Mouse (Mus musculus) limb, embryonic 14.5 days (tissue): Measurements from ENCODE around the gene Spata13. TPM values are rescaled to one million over a fixed set of nuclear protein-coding genes. Genes with fewer than 3 reads are reported as not detected.

Experiments used
- ATAC-seq: fragments of 200-750 bp; cut with Nextera tagmentation; 2 replicates; pipeline ENCODE4 v1.8.0; 2017; ENCODE audit warnings: low read depth, moderate number of reproducible peaks, moderate TSS enrichment; ENCODE audit not compliant: low FRiP score
- DNase-seq: peaks from one replicate; pipeline ENCODE4 v3.0.0-alpha.2; 2015; ENCODE audit warnings: low spot score
- H3K27ac ChIP-seq: fragments of 300-500 bp; sonication (generic); replicated peaks from 2 replicates; pipeline ENCODE4 v1.5.1; 2014; ENCODE audit warnings: low read depth, mild to moderate bottlenecking, low read length, moderate library complexity, mixed read lengths
- H3K27me3 ChIP-seq: fragments of 300-500 bp; sonication (generic); 2 replicates; pipeline ENCODE4 v1.6.1; 2014; ENCODE audit warnings: low read length, mixed read lengths; ENCODE audit not compliant: control insufficient read depth, insufficient read depth
- H3K36me3 ChIP-seq: fragments of 300-500 bp; sonication (generic); 2 replicates; pipeline ENCODE4 v1.6.1; 2014; ENCODE audit warnings: mild to moderate bottlenecking, low read length, moderate library complexity, mixed read lengths; ENCODE audit not compliant: control insufficient read depth, insufficient read depth
- H3K4me1 ChIP-seq: fragments of 300-500 bp; sonication (generic); 2 replicates; pipeline ENCODE4 v1.6.1; 2014; ENCODE audit warnings: antibody characterized with exemption, low read length, mixed read lengths; ENCODE audit not compliant: control insufficient read depth, insufficient read depth
- H3K4me2 ChIP-seq: fragments of 300-500 bp; sonication (generic); replicated peaks from 2 replicates; pipeline ENCODE4 v1.6.1; 2014; ENCODE audit warnings: low read depth, mild to moderate bottlenecking, low read length, moderate library complexity; ENCODE audit not compliant: severe bottlenecking
- H3K4me3 ChIP-seq: fragments of 300-500 bp; sonication (generic); replicated peaks from 2 replicates; pipeline ENCODE4 v1.5.1; 2014; ENCODE audit warnings: low read length
- H3K9ac ChIP-seq: fragments of 300-500 bp; sonication (generic); 2 replicates; pipeline ENCODE4 v1.6.1; 2014; ENCODE audit warnings: mild to moderate bottlenecking, low read depth, low read length, moderate library complexity; ENCODE audit not compliant: severe bottlenecking
- H3K9me3 ChIP-seq: fragments of 300-500 bp; sonication (generic); 2 replicates; pipeline ENCODE4 v1.6.1; 2016; ENCODE audit warnings: low read length; ENCODE audit not compliant: control insufficient read depth
- POLR2A ChIP-seq: fragments of 200-500 bp; IDR thresholded peaks from 2 replicates; pipeline ENCODE4 v1.8.0; 2012; ENCODE audit warnings: inconsistent platforms, mild to moderate bottlenecking, moderate library complexity, borderline replicate concordance; ENCODE audit not compliant: insufficient read depth, insufficient read length; ENCODE audit errors: extremely low read depth
- WGBS: fragments of 180-500 bp; shearing (Covaris S2); extraction: QIAGEN DNeasy Blood & Tissue Kit; methylation state at CpG from one replicate; pipeline ENCODE4 v1.1.7; 2014; 5-methylcytosine and 5-hydroxymethylcytosine counted together
- polyA plus RNA-seq, 2 experiments: library from polyadenylated mRNA; depleted of rRNA in 1 of 2; stranded (reverse) in 1 of 2; unstranded in 1 of 2; fragments of >200 nt; fragmentation: Nextera tagmentation in 1 of 2; extraction: Ambion mirVana in 1 of 2; gene quantifications; 2 replicates each; pipeline versions ENCODE4 v1.2.1 to v1.2.3; 2012 to 2014

The Spata13 gene
- polyA plus RNA-seq, 2 experiments, result 6.8 to 9.5 TPM

GRCm38 (mm10) chr14:60655941-60656700 is 22.3 kb downstream of the Spata13 start:
- Histone ChIP-seq H3K9me3 (no peaks in the 10 kb centered on the region), H3K9ac (no peak overlapping the region), H3K4me2 (no peak overlapping the region), H3K4me1 (peaks cover 4% of the 10 kb centered on the region; the same call in 1 of the 2 replicates), H3K4me3 (no peak overlapping the region), H3K36me3 (no peaks in the 10 kb centered on the region), H3K27ac (no peak overlapping the region), H3K27me3 (no peaks in the 10 kb centered on the region)
- no peak for ATAC-seq
- no peak for DNase-seq
- no peak for TF ChIP-seq POLR2A
- WGBS, result 63% methylated on average over 15 of the region's 15 CpGs

- Histone ChIP-seq H3K36me3 (no peaks in the 10 kb centered on the region), H3K4me1 (peaks cover 4% of the 10 kb centered on the region; the same call in 1 of the 2 replicates), H3K27me3 (no peaks in the 10 kb centered on the region), H3K4me2 (no peak overlapping the region), H3K9ac (no peak overlapping the region), H3K27ac (no peak overlapping the region), H3K9me3 (no peaks in the 10 kb centered on the region), H3K4me3 (no peak overlapping the region)
- DNase-seq (no peak), ATAC-seq (no peak)
- 78% methylated on average over 11 of the region's 11 CpGs for WGBS
- TF ChIP-seq POLR2A, result no peak
Measured at GRCm38 (mm10) chr14:60656701-60657085, 22.9 kb downstream of the Spata13 start.

- DNase-seq (no peak), ATAC-seq (no peak)
- Histone ChIP-seq H3K27ac (no peak overlapping the region), H3K36me3 (no peaks in the 10 kb centered on the region), H3K27me3 (no peaks in the 10 kb centered on the region), H3K9ac (no peak overlapping the region), H3K9me3 (no peaks in the 10 kb centered on the region), H3K4me2 (no peak overlapping the region), H3K4me3 (no peak overlapping the region), H3K4me1 (peaks cover 4% of the 10 kb centered on the region; the same call in 1 of the 2 replicates)
- TF ChIP-seq POLR2A, result no peak
- 66% methylated on average over 2 of the region's 2 CpGs for WGBS
Measured at GRCm38 (mm10) chr14:60657891-60658290, 24.1 kb downstream of the Spata13 start.

- TF ChIP-seq POLR2A, result no peak
- WGBS, result 72% methylated on average over 8 of the region's 8 CpGs
- no peak overlapping the region for H3K9ac ChIP-seq
- H3K9me3 ChIP-seq, result no peaks in the 10 kb centered on the region
- H3K36me3 ChIP-seq, result no peaks in the 10 kb centered on the region
- no peak overlapping the region for H3K27ac ChIP-seq
- ATAC-seq (no peak), DNase-seq (no peak)
- H3K4me3 ChIP-seq, result no peak overlapping the region
- no peak overlapping the region for H3K4me2 ChIP-seq
- H3K27me3 ChIP-seq, result no peaks in the 10 kb centered on the region
- H3K4me1 ChIP-seq, result peaks cover 4% of the 10 kb centered on the region; the same call in 1 of the 2 replicates
Measured at GRCm38 (mm10) chr14:60659498-60659897, 25.7 kb downstream of the Spata13 start.

- no peaks in the 10 kb centered on the region for H3K36me3 ChIP-seq
- no peaks in the 10 kb centered on the region for H3K9me3 ChIP-seq
- WGBS, result 94% methylated on average over 8 of the region's 8 CpGs
- peaks cover 4% of the 10 kb centered on the region for H3K4me1 ChIP-seq
- no peak for TF ChIP-seq POLR2A
- H3K4me2 ChIP-seq, result no peak overlapping the region
- H3K27me3 ChIP-seq, result no peaks in the 10 kb centered on the region
- H3K4me3 ChIP-seq, result no peak overlapping the region
- DNase-seq, result no peak
- no peak overlapping the region for H3K9ac ChIP-seq
- no peak overlapping the region for H3K27ac ChIP-seq
- ATAC-seq, result no peak
Measured at GRCm38 (mm10) chr14:60660591-60660990, 26.8 kb downstream of the Spata13 start.
